Mouse (Mus musculus): Measurements from ENCODE around the gene Stx3. TPM values are rescaled to one million over a fixed set of nuclear protein-coding genes. Genes with fewer than 3 reads are reported as not detected.

Stx3 gene
- total and polyA plus RNA-seq, 2 experiments from 2014 or later = 27.2 to 31.3 TPM

DNA sequence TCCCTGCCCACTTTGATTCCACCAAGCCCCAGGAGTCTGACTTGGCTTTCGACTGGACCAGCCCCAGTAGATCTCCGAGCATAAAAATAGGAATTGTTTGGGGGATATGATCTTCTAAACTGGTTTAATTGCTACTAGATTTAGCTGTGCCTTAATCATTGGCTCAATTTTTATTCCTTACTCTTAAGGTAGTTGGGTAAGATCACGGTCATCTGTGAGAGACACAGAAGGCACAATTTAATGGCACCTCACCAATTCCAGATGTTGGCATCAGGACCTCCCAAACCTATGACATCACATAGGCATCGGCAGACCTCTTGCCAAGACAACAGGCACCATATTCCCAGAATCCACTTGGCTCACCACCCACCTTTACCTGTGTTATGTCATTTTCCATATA lies 19.9 kb upstream of the Stx3 start, which contains the start of gene Olfr1417:
TSS of gene Olfr1417 (minus strand) at position 101 of the 400 bp plus-strand sequence.
- H3K9me3 ChIP-seq (ENCODE audit: low read length) = no peaks in the 10 kb centered on the region
- ATAC-seq (no peak), DNase-seq (no peak)
- no peak within 1 kb of the TSS for H3K9ac ChIP-seq
- H3K4me1 ChIP-seq (ENCODE audit: insufficient read depth) = no peaks in the 10 kb centered on the region
- no peak within 1 kb of the TSS for H3K4me3 ChIP-seq (ENCODE audit: low read depth, low read length)
- no peaks in the 10 kb centered on the region for H3K36me3 ChIP-seq (ENCODE audit: insufficient read depth)
- 86% methylated on average over 4 of the region's 4 CpGs for WGBS
- no peak for TF ChIP-seq CTCF (IDR thresholded peaks at IDR 0.05; ENCODE audit: low read depth)
- H3K4me2 ChIP-seq (ENCODE audit: low read depth) = no peak within 1 kb of the TSS
- H3K27ac ChIP-seq (ENCODE audit: low read depth, low read length) = no peak within 1 kb of the TSS
- no peaks in the 10 kb centered on the region for H3K27me3 ChIP-seq (ENCODE audit: insufficient read depth, low read length)

DNA sequence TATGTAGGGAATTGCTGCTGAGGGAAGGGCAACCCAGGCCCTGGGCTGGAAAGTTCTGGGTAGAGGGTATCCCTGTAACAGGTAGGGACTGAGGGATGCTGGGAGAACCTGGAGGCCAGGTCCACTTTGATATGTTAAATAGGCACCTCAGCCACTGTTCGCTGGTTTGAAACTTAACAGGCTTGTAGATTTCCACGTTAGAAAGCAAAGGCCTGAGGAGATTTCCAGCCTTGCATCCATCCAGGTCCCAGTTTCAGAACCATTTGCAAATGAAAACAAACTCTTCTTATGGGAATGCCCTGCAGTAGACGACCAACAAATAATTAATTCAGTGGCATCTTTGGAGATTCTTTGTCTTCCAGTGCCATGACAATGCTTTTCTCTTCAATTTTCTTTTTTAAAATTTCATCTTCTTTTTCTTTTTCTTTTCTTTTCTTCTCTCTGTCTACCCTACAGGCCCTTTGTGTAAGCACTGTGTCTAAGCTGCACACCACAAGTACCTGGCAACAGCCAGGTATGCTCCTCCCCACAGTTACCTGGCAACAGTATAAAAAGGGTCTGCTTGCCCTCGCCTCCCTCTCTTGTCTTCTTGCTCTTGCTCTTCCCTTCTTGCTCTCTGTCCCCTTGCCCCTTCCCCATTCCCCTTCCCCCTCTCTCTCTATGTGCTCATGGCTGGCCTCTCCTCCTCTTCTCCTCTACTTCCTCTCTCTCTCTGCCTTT lies 4.3 kb upstream of the Stx3 start:
- 20% methylated on average over 4 of the region's 4 CpGs for WGBS
- peaks cover 5% of the 10 kb centered on the region; the same call in 1 of the 2 replicates for H3K27me3 ChIP-seq (ENCODE audit: insufficient read depth, low read length)
- ATAC-seq (no peak), DNase-seq (no peak)
- no peak overlapping the region for H3K27ac ChIP-seq (ENCODE audit: low read depth, low read length)
- H3K4me3 ChIP-seq (ENCODE audit: low read depth, low read length) = no peak overlapping the region
- H3K36me3 ChIP-seq (ENCODE audit: insufficient read depth) = no peaks in the 10 kb centered on the region
- H3K4me1 ChIP-seq (ENCODE audit: insufficient read depth) = no peaks in the 10 kb centered on the region; the same call in 1 of the 2 replicates
- no peak for TF ChIP-seq CTCF (IDR thresholded peaks at IDR 0.05; ENCODE audit: low read depth)
- H3K9me3 ChIP-seq (ENCODE audit: low read length) = no peaks in the 10 kb centered on the region
- H3K4me2 ChIP-seq (ENCODE audit: low read depth) = no peak overlapping the region
- H3K9ac ChIP-seq = no peak overlapping the region

DNA sequence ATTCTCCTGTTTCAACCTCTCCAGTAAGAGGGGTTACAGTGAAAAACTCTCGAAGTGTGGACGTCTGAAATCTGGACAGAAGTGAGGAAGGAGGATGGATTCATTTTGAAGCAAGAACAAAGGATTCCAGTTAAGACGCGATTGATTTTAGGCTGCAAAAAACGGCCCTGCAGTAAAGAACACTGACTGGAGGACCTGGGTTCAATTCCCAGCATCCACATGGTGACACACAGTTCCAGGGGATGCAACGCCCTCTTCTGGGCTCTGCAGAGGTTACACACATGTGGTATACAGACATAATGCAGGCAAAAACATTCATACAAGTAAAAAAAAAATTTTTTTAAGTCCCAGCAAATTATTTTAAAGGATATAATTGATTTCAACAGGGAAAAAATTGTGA lies 1.0 kb upstream of the Stx3 start:
- Histone ChIP-seq H3K4me2 (ENCODE audit: low read depth) (peak overlapping the region; percentile 89), H3K9me3 (ENCODE audit: low read length) (no peaks in the 10 kb centered on the region), H3K27me3 (ENCODE audit: insufficient read depth, low read length) (peaks cover 5% of the 10 kb centered on the region; the same call in 1 of the 2 replicates), H3K36me3 (ENCODE audit: insufficient read depth) (no peaks in the 10 kb centered on the region), H3K27ac (ENCODE audit: low read depth, low read length) (no peak overlapping the region), H3K9ac (no peak overlapping the region), H3K4me1 (ENCODE audit: insufficient read depth) (no peaks in the 10 kb centered on the region; the same call in 1 of the 2 replicates), H3K4me3 (ENCODE audit: low read depth, low read length) (peak overlapping the region; percentile 77)
- 28% methylated on average over 6 of the region's 6 CpGs for WGBS
- TF ChIP-seq CTCF (IDR thresholded peaks at IDR 0.05; ENCODE audit: low read depth) = no peak
- DNase-seq (no peak), ATAC-seq (no peak)

DNA sequence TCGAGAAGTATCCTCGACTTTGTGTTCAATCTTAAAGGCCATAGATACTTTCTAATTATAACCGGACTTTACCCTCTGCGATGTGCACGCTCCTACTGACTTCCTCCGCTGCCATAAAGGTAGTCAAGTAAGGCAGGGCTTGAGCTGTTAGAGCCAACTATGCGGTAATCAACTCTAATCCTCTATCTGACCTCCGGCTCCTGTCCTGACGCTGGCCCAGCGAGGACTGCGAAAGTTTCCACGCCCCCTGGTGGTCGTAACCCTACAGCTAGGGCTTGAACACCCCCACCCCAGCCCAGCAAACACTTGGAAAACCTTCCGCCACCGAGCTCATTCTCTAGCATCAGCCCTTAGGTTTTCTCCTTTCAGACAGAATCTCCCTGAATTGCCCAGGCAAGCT lies 597 bp upstream of the Stx3 start:
- no peak overlapping the region for H3K27ac ChIP-seq (ENCODE audit: low read depth, low read length)
- peaks cover 5% of the 10 kb centered on the region; the same call in 1 of the 2 replicates for H3K27me3 ChIP-seq (ENCODE audit: insufficient read depth, low read length)
- no peaks in the 10 kb centered on the region for H3K9me3 ChIP-seq (ENCODE audit: low read length)
- WGBS = 3% methylated on average over 15 of the region's 15 CpGs
- H3K4me3 ChIP-seq (ENCODE audit: low read depth, low read length) = peak overlapping the region; percentile 77
- TF ChIP-seq CTCF (IDR thresholded peaks at IDR 0.05; ENCODE audit: low read depth) = peak; percentile 65
- no peaks in the 10 kb centered on the region; the same call in 1 of the 2 replicates for H3K4me1 ChIP-seq (ENCODE audit: insufficient read depth)
- ATAC-seq (peak; percentile 59), DNase-seq (peak; percentile 70)
- H3K36me3 ChIP-seq (ENCODE audit: insufficient read depth) = no peaks in the 10 kb centered on the region
- peak overlapping the region; percentile 89 for H3K4me2 ChIP-seq (ENCODE audit: low read depth)
- no peak overlapping the region for H3K9ac ChIP-seq

DNA sequence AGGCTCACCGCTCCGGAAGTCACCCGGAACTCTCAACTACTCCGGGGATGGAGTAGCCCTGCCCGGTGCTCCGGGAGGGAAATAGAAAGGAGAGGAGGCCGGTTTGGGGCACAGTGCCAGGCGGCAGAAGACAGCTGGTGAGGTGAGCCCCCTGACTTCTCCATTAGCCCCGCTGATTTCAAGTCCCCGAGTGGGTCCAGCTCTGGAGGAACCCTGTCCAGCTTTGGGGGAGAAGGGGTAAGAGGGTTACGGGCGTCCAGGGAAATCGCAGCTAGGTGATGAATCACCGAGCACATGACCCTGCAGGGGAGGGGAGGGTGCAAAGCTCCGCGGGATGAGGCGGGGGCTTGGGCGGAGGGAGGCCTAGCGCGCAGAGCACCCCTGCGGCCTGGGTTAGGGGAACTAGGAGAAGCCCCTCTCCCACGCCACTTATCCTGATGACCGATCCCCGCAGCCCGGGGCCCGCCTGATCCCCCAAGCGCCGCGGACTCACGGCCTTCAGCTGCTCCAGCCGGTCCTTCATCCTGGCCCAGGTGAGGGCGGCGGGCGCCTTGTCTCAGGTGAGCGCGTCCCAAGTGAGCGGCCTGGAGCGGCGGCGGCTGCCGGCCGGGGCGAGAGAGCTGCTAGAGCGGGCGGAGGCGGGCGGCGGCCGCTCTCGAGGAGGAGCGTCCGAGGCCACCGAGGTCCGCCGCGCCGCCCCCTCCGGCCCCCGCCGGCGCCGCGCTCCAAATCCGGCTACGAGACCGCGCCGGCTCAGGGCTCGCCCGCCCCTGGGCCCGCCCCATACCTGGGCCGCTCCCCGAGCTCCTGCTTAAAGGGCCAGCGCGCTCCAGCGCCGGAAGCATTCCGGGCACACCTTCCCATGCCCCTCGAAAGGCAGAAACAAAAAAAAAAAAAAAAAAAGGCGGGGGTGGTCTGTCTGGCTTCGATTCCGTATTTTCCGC lies 732 bp downstream of the Stx3 start:
- Histone ChIP-seq H3K9me3 (ENCODE audit: low read length) (no peaks in the 10 kb centered on the region), H3K4me3 (ENCODE audit: low read depth, low read length) (peak overlapping the region; percentile 77), H3K4me1 (ENCODE audit: insufficient read depth) (no peaks in the 10 kb centered on the region; the same call in 1 of the 2 replicates), H3K27ac (ENCODE audit: low read depth, low read length) (peak overlapping the region; percentile 57), H3K36me3 (ENCODE audit: insufficient read depth) (no peaks in the 10 kb centered on the region), H3K4me2 (ENCODE audit: low read depth) (peak overlapping the region; percentile 89), H3K9ac (peak overlapping the region; percentile 82), H3K27me3 (ENCODE audit: insufficient read depth, low read length) (peaks cover 5% of the 10 kb centered on the region; the same call in 1 of the 2 replicates)
- TF ChIP-seq CTCF (IDR thresholded peaks at IDR 0.05; ENCODE audit: low read depth) = no peak
- DNase-seq = peak; percentile 52
- peak; percentile 83 for ATAC-seq
- 1% methylated on average over 56 of the region's 83 CpGs for WGBS

DNA sequence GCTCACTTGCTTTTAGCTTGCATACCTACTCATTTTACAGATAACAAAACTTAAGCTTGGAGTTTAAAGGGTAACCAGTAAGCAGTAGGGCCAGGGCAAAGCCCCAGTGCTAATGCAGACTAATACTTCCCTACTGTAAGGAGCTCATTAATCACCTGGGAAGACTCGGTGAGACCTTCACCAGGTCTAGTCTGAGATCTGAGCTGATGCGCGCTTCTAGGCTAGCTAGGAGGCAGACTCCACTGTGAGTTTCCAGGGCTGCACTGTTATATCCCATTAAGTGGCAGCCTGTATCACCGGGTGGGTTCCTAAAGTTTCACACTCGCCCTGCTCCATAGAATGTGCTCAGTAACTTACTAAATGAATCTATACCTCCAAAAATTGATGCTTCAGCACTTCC lies 1.6 kb downstream of the Stx3 start:
- 15% methylated on average over 5 of the region's 5 CpGs for WGBS
- ATAC-seq (no peak), DNase-seq (peak; percentile 11)
- H3K9me3 ChIP-seq (ENCODE audit: low read length) = no peaks in the 10 kb centered on the region
- H3K27me3 ChIP-seq (ENCODE audit: insufficient read depth, low read length) = peaks cover 5% of the 10 kb centered on the region; the same call in 1 of the 2 replicates
- TF ChIP-seq CTCF (IDR thresholded peaks at IDR 0.05; ENCODE audit: low read depth) = no peak
- peak overlapping the region; percentile 77 for H3K4me3 ChIP-seq (ENCODE audit: low read depth, low read length)
- H3K4me2 ChIP-seq (ENCODE audit: low read depth) = peak overlapping the region; percentile 89
- no peaks in the 10 kb centered on the region; the same call in 1 of the 2 replicates for H3K4me1 ChIP-seq (ENCODE audit: insufficient read depth)
- no peaks in the 10 kb centered on the region for H3K36me3 ChIP-seq (ENCODE audit: insufficient read depth)
- peak overlapping the region; percentile 82; the same call in 1 of the 2 replicates for H3K9ac ChIP-seq
- H3K27ac ChIP-seq (ENCODE audit: low read depth, low read length) = no peak overlapping the region
